Mouse (Mus musculus) macrophage (primary cell): ENCODE data around the gene Krtap15. TPM values are rescaled to one million over a fixed set of nuclear protein-coding genes. Genes with fewer than 3 reads are reported as not detected.

ENCODE experiments used
- polyA plus RNA-seq: library from polyadenylated mRNA; stranded (reverse); fragments of 250-400 nt; gene quantifications from 3 replicates; pipeline ENCODE4 v1.2.4, GENCODE M21; 2018; ENCODE audit warnings: inconsistent platforms

Gene Krtap15
- polyA plus RNA-seq, 1 experiment from 2014 or later: not detected

Other genes with a start within 250 kb of the Krtap15 start
- not detected in 3 replicates for gene Krtap24-1, start 207.9 kb upstream of the Krtap15 start, polyA plus RNA-seq
- not detected in 3 replicates for gene 2310079G19Rik, start 192.5 kb upstream of the Krtap15 start, polyA plus RNA-seq
- not detected in 3 replicates for gene Krtap26-1, start 172.4 kb upstream of the Krtap15 start, polyA plus RNA-seq
- gene Krtap27-1, start 148.5 kb upstream of the Krtap15 start, polyA plus RNA-seq: not detected in 3 replicates
- not detected in 3 replicates for gene 2310061N02Rik, start 112.3 kb upstream of the Krtap15 start, polyA plus RNA-seq
- not detected in 3 replicates for gene Krtap13-1, start 91.4 kb upstream of the Krtap15 start, polyA plus RNA-seq
- gene Krtap13, start 68.6 kb upstream of the Krtap15 start, polyA plus RNA-seq: not detected in 3 replicates
- gene 2310034C09Rik, start 61.4 kb upstream of the Krtap15 start, polyA plus RNA-seq: not detected in 3 replicates
- gene 2310057N15Rik, start 46.0 kb upstream of the Krtap15 start, polyA plus RNA-seq: not detected in 3 replicates
- gene Gm5965, start 42.3 kb upstream of the Krtap15 start, polyA plus RNA-seq: not detected in 3 replicates
- gene Gm20741, start 8.0 kb upstream of the Krtap15 start, polyA plus RNA-seq: not detected in 3 replicates
- gene Krtap14, start 5.9 kb downstream of the Krtap15 start, polyA plus RNA-seq: not detected in 3 replicates
- not detected in 3 replicates for gene Krtap19-1, start 49.2 kb downstream of the Krtap15 start, polyA plus RNA-seq
- gene Krtap19-2, start 54.1 kb downstream of the Krtap15 start, polyA plus RNA-seq: not detected in 3 replicates
- not detected in 3 replicates for gene Krtap19-3, start 57.8 kb downstream of the Krtap15 start, polyA plus RNA-seq
- not detected in 3 replicates for gene Krtap19-4, start 64.9 kb downstream of the Krtap15 start, polyA plus RNA-seq
- not detected in 3 replicates for gene Krtap19-5, start 76.2 kb downstream of the Krtap15 start, polyA plus RNA-seq
- not detected in 3 replicates for gene Krtap19-9b, start 112.0 kb downstream of the Krtap15 start, polyA plus RNA-seq
- gene Krtap16-3, start 142.7 kb downstream of the Krtap15 start, polyA plus RNA-seq: not detected in 3 replicates
- not detected in 3 replicates for gene Krtap22-2, start 190.5 kb downstream of the Krtap15 start, polyA plus RNA-seq
- gene Gm10229, start 195.1 kb downstream of the Krtap15 start, polyA plus RNA-seq: not detected in 3 replicates
- not detected in 3 replicates for gene Krtap6-1, start 211.5 kb downstream of the Krtap15 start, polyA plus RNA-seq
- not detected in 3 replicates for gene Gm10228, start 221.3 kb downstream of the Krtap15 start, polyA plus RNA-seq
- not detected in 3 replicates for gene Krtap6-5, start 227.7 kb downstream of the Krtap15 start, polyA plus RNA-seq
- gene 1110025L11Rik, start 243.8 kb downstream of the Krtap15 start, polyA plus RNA-seq: not detected in 3 replicates